Mouse (Mus musculus) kidney, postnatal 36 days (tissue): ENCODE data around the gene Serpina1c.
A peak's percentile ranks its signal among the peaks of the same experiment; 100 is the strongest.
"Not testable (repeated sequence)": the region's sequence is repeated elsewhere in the genome, so short reads cannot be mapped to it uniquely, and the experiment has no call there.

Source experiments
- DNase-seq, 2 experiments: peaks; one replicate each; pipeline ENCODE4 v3.0.0; 2021 to 2022; ENCODE audit warnings: mixed read lengths in 2 of 2

Serpina1c gene

DNA sequence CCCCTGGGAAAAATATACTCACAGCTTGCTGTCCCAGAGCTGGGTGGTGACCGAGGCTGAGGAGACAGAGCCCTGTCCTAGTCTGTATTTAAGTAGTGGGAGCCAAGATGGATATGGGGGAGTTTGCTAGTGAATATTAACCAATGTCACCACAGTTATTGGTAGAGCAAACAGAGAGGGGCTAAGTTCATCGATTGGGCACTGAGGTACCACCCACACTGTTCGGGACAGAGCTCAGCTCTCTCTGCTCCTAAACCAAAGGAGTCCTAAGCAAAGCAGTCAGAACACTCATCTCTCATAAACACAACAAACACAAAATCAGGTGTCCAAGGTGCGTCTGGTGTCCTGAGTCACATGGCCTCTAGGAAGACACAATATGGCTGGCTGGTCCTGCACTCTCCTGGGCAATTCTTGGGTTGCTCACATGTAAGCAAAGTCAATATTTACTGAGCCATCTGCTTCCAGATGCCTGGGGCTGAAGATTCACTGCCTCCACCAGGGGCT is at the start of gene Serpina1c:
Gene Serpina1c (minus strand): TSS at position 51 of the 504 bp plus-strand sequence.
- DNase-seq = not testable (repeated sequence)

DNA sequence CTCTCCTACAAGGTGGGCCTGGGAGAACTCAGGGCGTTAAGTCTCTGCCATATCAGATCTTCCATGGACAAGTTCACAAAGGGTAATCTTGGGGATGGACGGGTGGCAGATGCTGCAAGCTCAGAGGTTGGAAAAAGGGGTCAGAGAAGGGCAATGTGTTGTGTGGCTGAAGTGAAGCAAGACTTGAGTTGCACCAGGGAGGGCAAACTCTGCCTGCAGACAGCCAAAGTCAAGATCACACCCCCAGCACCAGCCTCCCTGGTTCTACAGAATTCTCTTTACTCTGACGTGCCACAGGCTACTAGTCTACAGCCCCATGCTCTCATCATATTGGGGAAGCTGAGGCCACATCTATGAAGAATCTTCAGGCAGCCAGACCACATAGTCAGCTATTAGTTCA is 48.3 kb upstream of the Serpina1c start:
- not testable (repeated sequence) for DNase-seq

DNA sequence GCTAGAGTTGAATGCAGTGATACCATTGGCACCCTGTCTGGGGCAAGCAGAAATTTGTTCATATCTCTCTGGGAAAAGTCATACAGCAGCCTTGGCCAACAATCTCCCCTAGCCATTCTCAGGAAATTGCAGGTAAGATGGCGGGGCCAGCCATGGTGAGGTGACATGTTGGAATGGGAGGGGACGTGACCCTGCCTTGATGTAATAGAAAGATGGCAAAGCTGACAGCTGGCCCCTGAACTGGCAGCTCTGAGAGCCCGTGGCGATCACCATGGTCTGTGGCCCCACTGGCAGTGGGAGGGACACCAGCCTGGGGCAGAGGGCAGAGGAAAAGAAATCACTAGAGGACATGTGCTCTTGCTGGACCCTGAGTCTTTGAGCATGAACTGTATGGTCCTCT is 41.6 kb upstream of the Serpina1c start:
- no peak for DNase-seq

DNA sequence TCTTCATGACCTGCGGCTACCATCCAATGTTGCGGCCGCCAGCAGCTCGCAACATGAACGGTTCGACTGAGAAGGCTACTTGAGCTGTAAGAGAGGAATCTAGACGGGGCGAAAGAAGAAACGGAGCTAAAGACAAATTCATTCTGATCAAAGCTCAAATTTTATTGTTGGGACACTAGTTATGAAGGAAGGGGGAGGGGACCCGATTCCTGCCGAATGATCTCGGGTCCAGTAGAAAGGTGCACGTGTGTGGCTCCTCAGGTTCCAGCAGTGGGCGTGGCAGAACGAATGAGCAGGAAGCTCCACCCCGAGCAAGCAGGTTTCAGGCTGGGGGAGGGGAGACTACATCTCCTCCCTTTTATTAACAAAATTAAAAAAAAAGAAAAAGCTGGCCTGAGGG is 4.5 kb upstream of the Serpina1c start:
- DNase-seq = peak; percentile 43 to 65

DNA sequence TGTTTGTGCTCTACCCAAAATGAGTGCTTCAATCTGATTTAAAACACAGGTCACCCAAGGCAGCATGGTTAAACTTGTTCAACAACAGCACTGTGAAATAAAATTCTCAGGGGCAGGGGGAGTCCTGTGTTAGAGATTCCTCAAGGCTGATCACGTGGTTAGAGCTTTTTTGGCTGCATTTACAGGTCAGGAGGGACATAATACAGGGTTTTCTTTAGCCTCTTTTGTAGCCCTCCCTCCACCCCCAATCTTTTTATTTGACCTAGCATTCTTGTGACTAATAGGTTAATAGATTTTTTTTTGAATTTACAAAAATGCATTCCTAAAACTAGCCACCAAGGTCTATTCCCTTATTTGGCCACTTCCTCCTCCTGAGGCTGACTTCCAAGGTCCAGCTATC is 3.1 kb upstream of the Serpina1c start:
- DNase-seq = not testable (repeated sequence)

DNA sequence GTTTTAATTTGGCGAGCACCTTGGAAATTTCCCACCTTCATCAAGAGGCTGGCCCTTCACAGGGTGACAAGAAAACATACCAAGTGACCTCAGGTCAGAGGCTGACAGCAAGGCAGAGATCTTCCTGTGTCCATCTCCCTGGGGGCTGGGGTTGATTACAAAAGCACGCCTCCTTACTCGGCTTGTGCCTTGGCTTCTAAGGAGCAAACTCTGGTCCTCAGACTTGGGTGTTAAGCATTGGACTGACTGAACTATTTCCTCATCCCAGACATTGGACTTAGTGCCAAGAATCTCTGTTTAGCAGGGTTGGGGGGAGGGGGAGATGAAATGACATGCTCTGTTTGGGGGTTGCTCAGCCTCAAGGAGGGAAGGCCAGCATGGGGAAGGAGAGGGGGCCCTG is 2.8 kb downstream of the Serpina1c start:
- DNase-seq = peak in 1 of 2 experiments; percentile 14

DNA sequence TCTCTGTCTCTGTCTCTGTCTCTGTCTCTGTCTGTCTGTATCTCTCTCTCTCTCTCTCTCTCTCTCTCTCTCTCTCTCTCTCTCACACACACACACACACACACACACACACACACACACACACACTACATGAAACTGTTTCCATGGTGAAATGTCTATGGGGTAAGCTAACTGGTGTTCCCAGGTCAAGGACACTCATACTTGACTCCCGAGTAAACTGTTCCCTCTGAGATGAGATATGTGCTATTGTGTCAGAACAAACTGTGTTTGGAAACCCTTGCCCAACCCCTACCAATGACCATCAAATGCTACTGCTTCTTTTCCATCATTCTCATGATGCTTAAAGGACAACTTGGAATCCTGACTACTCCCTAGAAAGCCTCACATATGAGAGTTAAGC is 37.8 kb downstream of the Serpina1c start:
- not testable (repeated sequence) for DNase-seq

DNA sequence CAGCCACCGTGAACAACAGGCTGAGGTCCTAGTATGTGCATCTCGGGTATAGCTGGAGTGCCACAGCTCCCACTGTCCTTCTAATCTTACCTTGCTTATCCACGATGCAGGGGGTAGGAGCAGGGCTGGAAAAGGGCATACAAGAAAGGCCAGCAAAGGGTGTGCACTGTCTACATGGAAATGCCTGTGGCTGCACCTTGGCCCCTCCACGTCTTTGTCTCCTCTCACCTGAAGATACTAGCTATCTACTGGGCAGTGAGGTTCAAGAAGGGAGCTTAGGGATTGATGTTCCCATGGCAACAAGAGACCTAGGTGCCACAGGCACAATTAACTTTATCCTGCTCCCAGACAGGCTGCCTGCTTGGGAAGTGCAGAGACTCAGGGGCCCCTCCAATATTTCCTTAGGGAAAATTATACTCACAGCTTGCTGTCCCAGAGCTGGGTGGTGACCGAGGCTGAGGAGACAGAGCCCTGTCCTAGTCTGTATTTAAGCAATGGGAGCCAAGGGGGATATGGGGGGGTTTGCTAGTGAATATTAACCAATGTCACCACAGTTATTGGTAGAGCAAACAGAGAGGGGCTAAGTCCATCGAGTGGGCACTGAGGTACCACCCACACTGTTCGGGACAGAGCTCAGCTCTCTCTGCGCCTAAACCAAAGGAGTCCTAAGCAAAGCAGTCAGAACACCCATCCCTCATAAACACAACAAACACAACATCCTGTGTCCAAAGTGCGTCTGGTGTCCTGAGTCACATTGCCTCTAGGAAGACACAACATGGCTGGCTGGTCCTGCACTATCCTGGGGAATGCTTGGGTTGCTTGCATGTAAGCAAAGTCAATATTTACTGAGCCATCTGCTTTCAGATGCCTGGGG is 41.3 kb downstream of the Serpina1c start, which contains the start of gene Serpina1a:
Gene Serpina1a (minus strand): TSS at position 462 of the 874 bp plus-strand sequence.
- DNase-seq = not testable (repeated sequence)

DNA sequence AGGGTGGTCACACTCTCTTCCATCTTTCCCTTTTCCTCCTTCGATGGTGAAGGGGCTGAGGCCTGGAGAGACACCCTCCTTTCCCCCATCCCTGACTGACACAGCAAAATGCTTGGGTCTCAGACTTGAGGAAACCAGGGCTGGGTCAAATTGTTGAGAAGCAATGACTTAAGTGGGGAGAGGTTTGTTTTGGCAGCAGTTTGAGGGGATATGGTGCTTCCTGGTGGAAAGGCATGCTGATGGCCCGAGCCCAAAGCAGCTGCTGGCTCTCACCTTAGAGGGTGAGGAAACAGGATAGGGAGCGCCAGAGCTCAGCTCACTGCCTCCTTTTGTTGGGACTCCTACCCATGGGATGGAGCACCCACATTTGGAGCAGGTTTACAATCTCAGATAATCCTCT is 43.7 kb downstream of the Serpina1c start:
- DNase-seq = no peak

DNA sequence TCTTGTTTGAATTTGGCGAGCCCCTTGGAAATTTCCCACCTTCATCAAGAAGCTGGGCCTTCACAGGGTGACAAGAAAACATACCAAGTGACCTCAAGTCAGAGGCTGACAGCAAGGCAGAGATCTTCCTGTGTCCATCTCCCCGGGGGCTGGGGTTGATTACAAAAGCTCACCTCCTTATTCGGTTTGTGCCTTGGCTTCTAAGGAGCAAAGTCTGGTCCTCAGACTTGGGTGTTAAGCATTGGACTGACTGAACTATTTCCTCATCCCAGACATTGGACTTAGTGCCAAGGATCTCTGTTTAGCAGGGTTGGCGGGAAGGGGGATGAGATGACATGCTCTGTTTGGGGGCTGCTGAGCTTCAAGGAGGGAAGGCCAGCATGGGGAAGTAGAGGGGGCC is 44.1 kb downstream of the Serpina1c start:
- DNase-seq = peak; percentile 9 to 21

DNA sequence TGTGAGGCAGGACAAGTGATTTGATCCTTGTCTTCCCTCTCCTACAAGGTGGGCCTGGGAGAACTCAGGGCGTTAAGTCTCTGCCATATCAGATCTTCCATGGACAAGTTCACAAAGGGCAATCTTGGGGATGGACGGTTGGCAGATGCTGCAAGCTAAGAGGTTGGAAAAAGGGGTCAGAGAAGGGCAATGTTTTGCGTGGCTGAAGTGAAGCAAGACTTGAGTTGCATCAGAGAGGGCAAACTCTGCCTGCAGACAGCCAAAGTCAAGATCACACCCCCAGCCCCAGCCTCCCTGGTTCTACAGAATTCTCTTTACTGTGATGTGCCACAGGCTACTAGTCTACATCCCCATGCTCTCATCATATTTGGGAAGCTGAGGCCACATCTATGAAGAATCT is 45.1 kb downstream of the Serpina1c start:
- DNase-seq = not testable (repeated sequence)

DNA sequence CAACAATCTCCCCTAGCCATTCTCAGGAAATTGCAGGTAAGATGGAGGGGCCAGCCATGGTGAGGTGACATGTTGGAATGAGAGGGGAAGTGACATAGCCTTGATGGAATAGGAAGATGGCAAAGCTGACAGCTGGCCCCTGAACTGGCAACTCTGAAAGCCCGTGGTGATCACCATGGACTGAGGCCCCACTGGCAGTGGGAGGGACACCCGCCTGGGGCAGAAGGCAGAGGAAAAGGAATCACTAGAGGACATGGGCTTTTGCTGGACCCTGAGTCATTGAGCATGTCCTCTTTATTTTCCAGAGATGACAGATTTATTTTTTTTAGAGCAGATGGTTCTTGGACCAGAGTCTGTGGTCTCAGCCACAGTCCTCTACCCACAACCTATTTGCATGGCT is 51.7 kb downstream of the Serpina1c start:
- not testable (repeated sequence) for DNase-seq
